Mouse (Mus musculus): ENCODE measurements at regions not wholly inside any gene's neighbourhood (a gene's known extent, or its start where the extent isn't known, plus 50 kb on each side); places are given as distances from the start of the nearest gene placed in this dataset.

DNA sequence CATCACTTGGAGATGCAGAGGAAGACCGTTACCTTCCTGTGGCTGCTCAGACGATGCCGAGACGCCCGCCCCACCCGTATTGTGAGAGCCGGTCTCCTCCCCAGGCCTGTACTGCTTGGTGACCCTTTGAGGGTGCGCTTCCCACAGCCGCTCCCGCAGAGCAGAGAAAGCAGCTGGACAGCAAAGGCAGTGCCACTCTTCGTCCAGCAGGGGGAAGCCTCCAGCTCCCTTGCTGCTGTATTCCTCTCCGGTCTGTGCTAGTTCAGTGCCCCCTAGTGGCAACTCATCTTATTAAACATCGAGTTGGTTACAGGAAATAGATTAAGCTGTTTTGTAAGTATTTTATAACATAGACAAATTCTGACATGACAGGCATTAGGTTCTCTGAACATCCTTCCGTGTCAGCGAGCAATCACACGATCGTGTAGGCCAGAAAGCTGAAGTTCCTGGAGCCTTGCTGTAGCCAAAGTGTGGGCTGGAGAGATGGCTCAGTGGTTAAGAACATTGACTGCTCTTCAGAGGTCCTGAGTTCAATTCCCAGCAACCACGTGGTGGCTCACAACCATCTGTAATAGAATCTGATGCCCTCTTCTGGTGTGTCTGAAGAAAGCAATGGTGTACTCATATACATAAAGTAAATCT, 118.9 kb downstream of the Slc38a4 start:
- H3K27ac ChIP-seq (ENCODE audit: insufficient read depth, low read depth, low read length, poor library complexity, severe bottlenecking) = no peak overlapping the region
- TF ChIP-seq MAFK (IDR thresholded peaks at IDR 0.05; ENCODE audit: insufficient read depth, low read depth, low read length) (no peak), ZC3H11A (IDR thresholded peaks at IDR 0.05; ENCODE audit: borderline replicate concordance, low read depth, low read length) (peak; percentile 73; the same call in 1 of the 2 replicates), ZNF384 (IDR thresholded peaks at IDR 0.05; ENCODE audit: low read depth, low read length) (0 out of 2 replicates have a peak, but pooled peaks have one; percentile 20)
- H3K4me1 ChIP-seq (ENCODE audit: control insufficient read depth in 2 of 2, insufficient read depth in 2 of 2, low read length in 2 of 2, poor library complexity in 1 of 2) = no peaks in the 10 kb centered on the region
- peak; percentile 89 for DNase-seq (ENCODE audit: low read depth, low spot score)
- H3K4me3 ChIP-seq (ENCODE audit: insufficient read depth in 1 of 2, low read depth in 1 of 2, low read length in 2 of 2, poor library complexity in 1 of 2, severe bottlenecking in 1 of 2) = no peak overlapping the region
- H3K36me3 ChIP-seq (ENCODE audit: control insufficient read depth, insufficient read depth, low read length, poor library complexity, severe bottlenecking) = no peaks in the 10 kb centered on the region
- H3K9me3 ChIP-seq (ENCODE audit: control insufficient read depth, insufficient read depth, low read depth, low read length) = no peaks in the 10 kb centered on the region
- no peak overlapping the region for H3K9ac ChIP-seq (ENCODE audit: insufficient read depth, low read depth, low read length, poor library complexity, severe bottlenecking)
- in situ Hi-C loops (cut with MboI; ENCODE audit: low sequenced_read_pairs in 2 of 2, unreplicated experiment in 2 of 2) = loop anchor here (25.0 kb wide), 2 partner anchors 400 to 425 kb away; no protein-coding TSS in a partner anchor

DNA sequence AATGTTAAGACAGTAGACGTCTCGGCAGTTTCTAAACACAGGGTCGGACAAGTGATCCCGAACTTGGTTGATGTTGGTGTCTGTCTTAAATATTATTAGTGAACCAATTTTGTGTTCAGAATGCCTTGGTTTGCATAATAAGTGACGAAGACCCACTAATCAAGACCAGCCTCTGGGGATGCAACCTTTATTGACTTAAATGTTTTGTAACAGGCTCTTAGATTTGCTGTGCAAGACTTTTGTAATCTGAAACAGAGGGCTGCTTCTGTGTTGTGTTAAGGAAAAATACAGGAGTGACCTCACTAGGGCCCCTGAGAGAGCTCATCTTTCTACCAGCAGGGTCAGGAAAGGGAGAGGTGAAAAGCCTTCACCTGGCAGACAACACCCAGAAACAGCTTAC, 119.5 kb downstream of the Slc38a4 start:
- no peak for TF ChIP-seq ZNF384 (IDR thresholded peaks at IDR 0.05; ENCODE audit: low read depth, low read length)
- TF ChIP-seq ZC3H11A (IDR thresholded peaks at IDR 0.05; ENCODE audit: borderline replicate concordance, low read depth, low read length) = no peak
- TF ChIP-seq HCFC1 (IDR thresholded peaks at IDR 0.05; ENCODE audit: borderline replicate concordance, insufficient read depth, low read length) = no peak
- no peak for TF ChIP-seq MAFK (IDR thresholded peaks at IDR 0.05; ENCODE audit: insufficient read depth, low read depth, low read length)
- TF ChIP-seq CHD2 (IDR thresholded peaks at IDR 0.05; ENCODE audit: low read depth, low read length) = no peak

DNA sequence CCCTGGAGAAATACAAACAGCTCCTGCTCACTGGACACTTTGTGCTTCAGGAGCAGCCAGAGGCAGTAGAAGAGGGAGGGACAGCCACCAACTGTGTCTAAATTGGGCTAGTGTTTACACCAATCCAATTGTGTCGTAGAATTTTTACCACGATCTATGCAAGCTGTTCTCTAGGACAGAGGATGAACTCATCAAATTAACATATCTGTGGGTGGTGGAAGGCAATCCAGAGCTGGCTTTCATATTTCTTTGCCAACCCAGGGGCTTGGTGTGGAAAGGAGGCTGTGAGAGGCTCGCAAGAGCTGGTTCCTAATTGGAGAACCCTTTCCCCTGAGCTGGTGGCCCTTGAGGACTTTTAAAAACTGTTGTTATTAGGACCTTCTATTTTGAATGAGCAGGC, 122.3 kb downstream of the Slc38a4 start:
- no peaks in the 10 kb centered on the region for H3K9me3 ChIP-seq (ENCODE audit: control insufficient read depth, insufficient read depth, low read depth, low read length)
- TF ChIP-seq ZNF384 (IDR thresholded peaks at IDR 0.05; ENCODE audit: low read depth, low read length) (no peak), ZC3H11A (IDR thresholded peaks at IDR 0.05; ENCODE audit: borderline replicate concordance, low read depth, low read length) (no peak), CHD2 (IDR thresholded peaks at IDR 0.05; ENCODE audit: low read depth, low read length) (no peak), HCFC1 (IDR thresholded peaks at IDR 0.05; ENCODE audit: borderline replicate concordance, insufficient read depth, low read length) (no peak)
- in situ Hi-C loops (cut with MboI; ENCODE audit: low sequenced_read_pairs in 2 of 2, unreplicated experiment in 2 of 2) = loop anchor here (25.0 kb wide), 2 partner anchors 396 to 421 kb away; no protein-coding TSS in a partner anchor

More for the DNA sequence above, 119.5 kb downstream of the Slc38a4 start:
- Histone ChIP-seq H3K4me1 (ENCODE audit: control insufficient read depth in 2 of 2, insufficient read depth in 2 of 2, low read length in 2 of 2, poor library complexity in 1 of 2) (no peaks in the 10 kb centered on the region), H3K36me3 (ENCODE audit: control insufficient read depth, insufficient read depth, low read length, poor library complexity, severe bottlenecking) (no peaks in the 10 kb centered on the region), H3K4me3 (ENCODE audit: insufficient read depth in 1 of 2, low read depth in 1 of 2, low read length in 2 of 2, poor library complexity in 1 of 2, severe bottlenecking in 1 of 2) (no peak overlapping the region), H3K9ac (ENCODE audit: insufficient read depth, low read depth, low read length, poor library complexity, severe bottlenecking) (no peak overlapping the region), H3K27ac (ENCODE audit: insufficient read depth, low read depth, low read length, poor library complexity, severe bottlenecking) (no peak overlapping the region), H3K9me3 (ENCODE audit: control insufficient read depth, insufficient read depth, low read depth, low read length) (no peaks in the 10 kb centered on the region)
- in situ Hi-C loops (cut with MboI; ENCODE audit: low sequenced_read_pairs in 2 of 2, unreplicated experiment in 2 of 2) = loop anchor here (25.0 kb wide), 2 partner anchors 399 to 424 kb away; no protein-coding TSS in a partner anchor
- DNase-seq (ENCODE audit: low read depth, low spot score) = no peak

DNA sequence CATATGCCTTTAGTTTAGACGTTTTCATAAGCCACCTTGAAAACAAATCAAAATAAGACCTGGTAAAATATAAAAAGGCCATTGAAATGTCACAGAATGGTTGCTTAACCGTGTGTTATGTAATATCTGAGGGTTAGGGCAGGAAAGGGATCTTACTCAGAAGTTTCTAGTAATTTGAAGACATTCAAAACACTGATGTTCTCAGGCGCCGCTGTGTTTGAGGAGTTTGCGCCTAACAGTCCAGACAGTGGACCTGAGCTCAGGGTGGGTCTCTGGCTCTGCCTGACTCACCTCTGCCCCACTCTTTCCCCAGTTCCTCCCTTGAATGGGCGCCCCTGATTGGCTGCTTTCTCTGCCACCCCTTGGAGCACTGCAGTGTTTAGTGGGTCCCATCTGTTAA, 125.2 kb downstream of the Slc38a4 start:
- TF ChIP-seq MAFK (IDR thresholded peaks at IDR 0.05; ENCODE audit: insufficient read depth, low read depth, low read length) (no peak), ZC3H11A (IDR thresholded peaks at IDR 0.05; ENCODE audit: borderline replicate concordance, low read depth, low read length) (no peak), HCFC1 (IDR thresholded peaks at IDR 0.05; ENCODE audit: borderline replicate concordance, insufficient read depth, low read length) (no peak), ZNF384 (IDR thresholded peaks at IDR 0.05; ENCODE audit: low read depth, low read length) (no peak), CHD2 (IDR thresholded peaks at IDR 0.05; ENCODE audit: low read depth, low read length) (no peak)
- Histone ChIP-seq H3K4me1 (ENCODE audit: control insufficient read depth in 2 of 2, insufficient read depth in 2 of 2, low read length in 2 of 2, poor library complexity in 1 of 2) (no peaks in the 10 kb centered on the region), H3K27ac (ENCODE audit: insufficient read depth, low read depth, low read length, poor library complexity, severe bottlenecking) (no peak overlapping the region), H3K9ac (ENCODE audit: insufficient read depth, low read depth, low read length, poor library complexity, severe bottlenecking) (no peak overlapping the region), H3K9me3 (ENCODE audit: control insufficient read depth, insufficient read depth, low read depth, low read length) (no peaks in the 10 kb centered on the region), H3K36me3 (ENCODE audit: control insufficient read depth, insufficient read depth, low read length, poor library complexity, severe bottlenecking) (no peaks in the 10 kb centered on the region), H3K4me3 (ENCODE audit: insufficient read depth in 1 of 2, low read depth in 1 of 2, low read length in 2 of 2, poor library complexity in 1 of 2, severe bottlenecking in 1 of 2) (no peak overlapping the region)
- in situ Hi-C loops (cut with MboI; ENCODE audit: low sequenced_read_pairs in 2 of 2, unreplicated experiment in 2 of 2) = loop anchor here (25.0 kb wide), 2 partner anchors 393 to 418 kb away; no protein-coding TSS in a partner anchor
- DNase-seq (ENCODE audit: low read depth, low spot score) = no peak

More for the DNA sequence above, 122.3 kb downstream of the Slc38a4 start:
- H3K36me3 ChIP-seq (ENCODE audit: control insufficient read depth, insufficient read depth, low read length, poor library complexity, severe bottlenecking) = no peaks in the 10 kb centered on the region
- H3K9ac ChIP-seq (ENCODE audit: insufficient read depth, low read depth, low read length, poor library complexity, severe bottlenecking) = no peak overlapping the region
- no peaks in the 10 kb centered on the region for H3K4me1 ChIP-seq (ENCODE audit: control insufficient read depth in 2 of 2, insufficient read depth in 2 of 2, low read length in 2 of 2, poor library complexity in 1 of 2)
- H3K27ac ChIP-seq (ENCODE audit: insufficient read depth, low read depth, low read length, poor library complexity, severe bottlenecking) = no peak overlapping the region
- H3K4me3 ChIP-seq (ENCODE audit: insufficient read depth in 1 of 2, low read depth in 1 of 2, low read length in 2 of 2, poor library complexity in 1 of 2, severe bottlenecking in 1 of 2) = no peak overlapping the region
- no peak for DNase-seq (ENCODE audit: low read depth, low spot score)
